Mouse (Mus musculus) stomach, postnatal 0 days (tissue): ENCODE results near the gene Plch1.

Source experiments
- CTCF ChIP-seq: IDR thresholded peaks from 2 replicates; pipeline ENCODE4 v1.5.1; 2016; ENCODE audit warnings: antibody characterized with exemption, low read depth, mild to moderate bottlenecking, moderate library complexity
- EP300 ChIP-seq: optimal IDR thresholded peaks from 2 replicates; pipeline ENCODE3; 2016; ENCODE audit warnings: antibody characterized with exemption

DNA sequence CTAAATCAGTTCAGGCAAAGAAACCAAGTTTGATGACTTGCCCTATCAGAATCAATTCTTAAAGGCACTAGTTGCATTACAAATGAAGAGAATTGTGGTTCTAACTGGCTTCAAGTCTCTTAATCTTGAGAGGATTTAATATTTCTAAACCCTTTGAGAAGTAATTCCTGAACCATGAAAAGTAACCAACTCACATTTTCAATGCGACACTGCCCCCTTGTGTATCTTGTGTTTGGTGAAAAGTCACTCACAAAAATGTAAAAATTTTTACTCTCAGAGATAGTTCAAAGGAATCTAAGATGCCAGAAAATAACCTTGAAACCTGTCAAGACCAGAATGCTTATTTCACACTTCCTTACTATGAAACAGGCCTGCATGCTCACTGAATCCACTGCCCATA is 31.0 kb downstream of the Plch1 start:
- TF ChIP-seq CTCF (peak; percentile 80), EP300 (no peak)
